Mouse (Mus musculus) forebrain, embryonic 13.5 days (tissue): Measurements from ENCODE around the gene Ccdc60. TPM values are rescaled to one million over a fixed set of nuclear protein-coding genes. Genes with fewer than 3 reads are reported as not detected.
"Not testable (repeated sequence)": the region's sequence is repeated elsewhere in the genome, so short reads cannot be mapped to it uniquely, and the experiment has no call there.

Source experiments
- ATAC-seq: fragments of 200-750 bp; cut with Nextera tagmentation; 2 replicates; pipeline ENCODE4 v1.8.0; 2017
- H3K27ac ChIP-seq: fragments of 300-500 bp; sonication (generic); 2 replicates; pipeline ENCODE4 v1.5.1; 2015; ENCODE audit warnings: inconsistent platforms, mild to moderate bottlenecking, moderate library complexity
- H3K27me3 ChIP-seq: fragments of 300-500 bp; sonication (generic); 2 replicates; pipeline ENCODE4 v1.6.1; 2015; ENCODE audit warnings: mild to moderate bottlenecking, inconsistent platforms
- H3K36me3 ChIP-seq: fragments of 300-500 bp; sonication (generic); 2 replicates; pipeline ENCODE4 v1.6.1; 2015; ENCODE audit warnings: mild to moderate bottlenecking, inconsistent platforms; ENCODE audit not compliant: poor library complexity, severe bottlenecking
- H3K4me1 ChIP-seq: fragments of 300-500 bp; sonication (generic); 2 replicates; pipeline ENCODE4 v1.6.1; 2015; ENCODE audit warnings: inconsistent platforms
- H3K4me2 ChIP-seq: fragments of 300-500 bp; sonication (generic); 2 replicates; pipeline ENCODE4 v1.6.1; 2015; ENCODE audit warnings: inconsistent platforms, mild to moderate bottlenecking, moderate library complexity
- H3K4me3 ChIP-seq: fragments of 300-500 bp; sonication (generic); 2 replicates; pipeline ENCODE4 v1.5.1; 2015; ENCODE audit warnings: mild to moderate bottlenecking, inconsistent platforms
- H3K9ac ChIP-seq: fragments of 300-500 bp; sonication (generic); 2 replicates; pipeline ENCODE4 v1.6.1; 2015; ENCODE audit warnings: mild to moderate bottlenecking, inconsistent platforms
- H3K9me3 ChIP-seq: fragments of 300-500 bp; sonication (generic); replicated peaks from 2 replicates; pipeline ENCODE4 v1.6.1; 2016; ENCODE audit warnings: inconsistent platforms
- WGBS: fragments of 180-500 bp; shearing (Covaris S2); methylation state at CpG from one replicate; pipeline ENCODE4 v1.1.7; 2015; 5-methylcytosine and 5-hydroxymethylcytosine counted together
- polyA plus RNA-seq: library from polyadenylated mRNA; unstranded; fragments of >200 nt; fragmentation: Nextera tagmentation; extraction: Ambion mirVana; gene quantifications from 2 replicates; pipeline ENCODE4 v1.2.1, GENCODE M21; 2015

The Ccdc60 gene
- polyA plus RNA-seq, 1 experiment from 2014 or later: 0.58 TPM

- ATAC-seq: no peak
- Histone ChIP-seq H3K27me3 (no peaks in the 10 kb centered on the region), H3K27ac (no peak overlapping the region), H3K9ac (no peak overlapping the region), H3K36me3 (no peaks in the 10 kb centered on the region), H3K4me1 (peaks cover 3% of the 10 kb centered on the region; the same call in 1 of the 2 replicates), H3K4me3 (no peak overlapping the region), H3K9me3 (no peaks in the 10 kb centered on the region), H3K4me2 (no peak overlapping the region)
- 32% methylated on average over 13 of the region's 13 CpGs for WGBS
Observed at GRCm38 (mm10) chr5:116180594-116180993, 108.2 kb downstream of the Ccdc60 start.

GRCm38 (mm10) chr5:116171721-116172120 lies 117.1 kb downstream of the Ccdc60 start:
- Histone ChIP-seq H3K4me3 (no peak overlapping the region), H3K36me3 (no peaks in the 10 kb centered on the region), H3K27me3 (no peaks in the 10 kb centered on the region), H3K27ac (no peak overlapping the region), H3K9me3 (no peaks in the 10 kb centered on the region), H3K9ac (no peak overlapping the region), H3K4me2 (no peak overlapping the region), H3K4me1 (0 out of 2 replicates have a peak, but pooled peaks cover 5% of the 10 kb centered on the region)
- WGBS: 96% methylated on average over 6 of the region's 6 CpGs
- no peak for ATAC-seq

- WGBS: 76% methylated on average over 13 of the region's 13 CpGs
- Histone ChIP-seq H3K4me3 (no peak overlapping the region), H3K27ac (peak overlapping the region; percentile 51; the same call in 1 of the 2 replicates), H3K4me2 (no peak overlapping the region), H3K9ac (no peak overlapping the region), H3K4me1 (peaks cover 22% of the 10 kb centered on the region), H3K9me3 (no peaks in the 10 kb centered on the region), H3K27me3 (no peaks in the 10 kb centered on the region), H3K36me3 (no peaks in the 10 kb centered on the region)
- ATAC-seq: no peak
Observed at GRCm38 (mm10) chr5:116166965-116167364, 121.8 kb downstream of the Ccdc60 start.

GRCm38 (mm10) chr5:116165203-116165888 lies 123.4 kb downstream of the Ccdc60 start:
- H3K4me1 ChIP-seq: peaks cover 22% of the 10 kb centered on the region
- H3K36me3 ChIP-seq: no peaks in the 10 kb centered on the region
- WGBS: 30% methylated on average over 11 of the region's 11 CpGs
- no peaks in the 10 kb centered on the region for H3K9me3 ChIP-seq
- H3K9ac ChIP-seq: 0 out of 2 replicates have a peak overlapping the region, but pooled peaks have one; percentile 31
- H3K27me3 ChIP-seq: no peaks in the 10 kb centered on the region
- no peak overlapping the region for H3K4me3 ChIP-seq
- ATAC-seq: peak; percentile 89
- H3K27ac ChIP-seq: no peak overlapping the region
- peak overlapping the region; percentile 9; the same call in 1 of the 2 replicates for H3K4me2 ChIP-seq

GRCm38 (mm10) chr5:116154811-116155210 lies 134.0 kb downstream of the Ccdc60 start:
- Histone ChIP-seq H3K9me3 (no peaks in the 10 kb centered on the region), H3K4me2 (no peak overlapping the region), H3K36me3 (no peaks in the 10 kb centered on the region), H3K4me1 (peaks cover 5% of the 10 kb centered on the region), H3K4me3 (no peak overlapping the region), H3K9ac (no peak overlapping the region), H3K27me3 (no peaks in the 10 kb centered on the region), H3K27ac (no peak overlapping the region)
- ATAC-seq: no peak
- WGBS: 41% methylated on average over 2 of the region's 2 CpGs

- H3K4me1 ChIP-seq, ATAC-seq, H3K9ac ChIP-seq, H3K27ac ChIP-seq, H3K27me3 ChIP-seq, H3K4me3 ChIP-seq, H3K4me2 ChIP-seq, H3K36me3 ChIP-seq, H3K9me3 ChIP-seq: not testable (repeated sequence)
Observed at GRCm38 (mm10) chr5:116146446-116146845, 142.3 kb downstream of the Ccdc60 start.

- no peak overlapping the region for H3K4me3 ChIP-seq
- no peaks in the 10 kb centered on the region for H3K36me3 ChIP-seq
- H3K9ac ChIP-seq: no peak overlapping the region
- 0 out of 2 replicates have a peak, but pooled peaks cover 4% of the 10 kb centered on the region for H3K27me3 ChIP-seq
- no peak overlapping the region for H3K4me2 ChIP-seq
- H3K9me3 ChIP-seq: no peaks in the 10 kb centered on the region
- no peak for ATAC-seq
- no peaks in the 10 kb centered on the region for H3K4me1 ChIP-seq
- H3K27ac ChIP-seq: no peak overlapping the region
- WGBS: 71% methylated on average over 12 of the region's 12 CpGs
Observed at GRCm38 (mm10) chr5:116144711-116145110, 144.1 kb downstream of the Ccdc60 start.

- WGBS: 69% methylated on average over 2 of the region's 2 CpGs
- H3K4me3 ChIP-seq: no peak overlapping the region
- H3K9me3 ChIP-seq: no peaks in the 10 kb centered on the region
- no peaks in the 10 kb centered on the region for H3K36me3 ChIP-seq
- no peak overlapping the region for H3K27ac ChIP-seq
- no peak for ATAC-seq
- 0 out of 2 replicates have a peak, but pooled peaks cover 4% of the 10 kb centered on the region for H3K27me3 ChIP-seq
- H3K4me2 ChIP-seq: no peak overlapping the region
- no peaks in the 10 kb centered on the region for H3K4me1 ChIP-seq
- no peak overlapping the region for H3K9ac ChIP-seq
Observed at GRCm38 (mm10) chr5:116140682-116141081, 148.1 kb downstream of the Ccdc60 start.

- Histone ChIP-seq H3K4me2 (no peak overlapping the region), H3K9me3 (no peaks in the 10 kb centered on the region), H3K27ac (no peak overlapping the region), H3K9ac (no peak overlapping the region), H3K4me3 (no peak overlapping the region), H3K36me3 (no peaks in the 10 kb centered on the region), H3K27me3 (peaks cover 10% of the 10 kb centered on the region; the same call in 1 of the 2 replicates), H3K4me1 (no peaks in the 10 kb centered on the region)
- WGBS: 10% methylated on average over 11 of the region's 11 CpGs
- peak; percentile 76; the same call in 1 of the 2 replicates for ATAC-seq
Observed at GRCm38 (mm10) chr5:116123344-116123743, 165.4 kb downstream of the Ccdc60 start.

- 45% methylated on average over 9 of the region's 9 CpGs for WGBS
- H3K9ac ChIP-seq: no peak overlapping the region
- ATAC-seq: no peak
- no peaks in the 10 kb centered on the region for H3K9me3 ChIP-seq
- peaks cover 3% of the 10 kb centered on the region; the same call in 1 of the 2 replicates for H3K27me3 ChIP-seq
- peaks cover 5% of the 10 kb centered on the region; the same call in 1 of the 2 replicates for H3K4me1 ChIP-seq
- no peaks in the 10 kb centered on the region for H3K36me3 ChIP-seq
- no peak overlapping the region for H3K4me2 ChIP-seq
- no peak overlapping the region for H3K27ac ChIP-seq
- no peak overlapping the region for H3K4me3 ChIP-seq
Observed at GRCm38 (mm10) chr5:116116567-116116966, 172.2 kb downstream of the Ccdc60 start.

- WGBS: 73% methylated on average over 4 of the region's 4 CpGs
- no peak for ATAC-seq
Observed at GRCm38 (mm10) chr5:116116110-116116509, 172.7 kb downstream of the Ccdc60 start.

GRCm38 (mm10) chr5:116115071-116115834 lies 173.5 kb downstream of the Ccdc60 start:
- H3K4me3 ChIP-seq: no peak overlapping the region
- no peak for ATAC-seq
- no peaks in the 10 kb centered on the region for H3K36me3 ChIP-seq
- 66% methylated on average over 14 of the region's 14 CpGs for WGBS
- no peak overlapping the region for H3K9ac ChIP-seq
- no peaks in the 10 kb centered on the region for H3K9me3 ChIP-seq
- peaks cover 5% of the 10 kb centered on the region; the same call in 1 of the 2 replicates for H3K4me1 ChIP-seq
- H3K27ac ChIP-seq: no peak overlapping the region
- no peaks in the 10 kb centered on the region; the same call in 1 of the 2 replicates for H3K27me3 ChIP-seq
- no peak overlapping the region for H3K4me2 ChIP-seq

More at GRCm38 (mm10) chr5:116116110-116116509, 172.7 kb downstream of the Ccdc60 start:
- H3K36me3 ChIP-seq: no peaks in the 10 kb centered on the region
- no peak overlapping the region for H3K9ac ChIP-seq
- peaks cover 5% of the 10 kb centered on the region; the same call in 1 of the 2 replicates for H3K4me1 ChIP-seq
- no peaks in the 10 kb centered on the region; the same call in 1 of the 2 replicates for H3K27me3 ChIP-seq
- no peaks in the 10 kb centered on the region for H3K9me3 ChIP-seq
- no peak overlapping the region for H3K27ac ChIP-seq
- H3K4me3 ChIP-seq: no peak overlapping the region
- no peak overlapping the region for H3K4me2 ChIP-seq
